ENCODE assay signal across 8 mouse cellular contexts in the genomic region with DNA sequence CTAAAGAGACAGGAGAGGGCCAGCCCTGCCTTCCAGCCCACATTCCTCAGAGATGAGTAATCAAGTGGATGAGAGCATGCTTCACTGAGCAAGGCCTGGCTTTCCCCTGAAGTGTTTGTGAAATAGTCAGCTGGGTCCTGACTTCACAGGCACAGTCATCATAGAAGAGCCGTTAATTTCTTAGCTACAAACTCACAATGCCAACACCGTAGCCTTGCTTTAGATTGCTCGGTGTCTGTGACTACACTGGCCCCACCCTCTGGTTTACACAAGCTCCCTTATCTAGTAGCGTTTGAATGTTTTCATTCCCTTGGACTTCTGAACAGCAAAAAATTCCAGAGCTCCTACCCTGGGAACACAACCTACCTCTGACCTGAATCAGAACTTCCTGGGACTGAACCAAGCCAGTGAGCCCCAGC. TPM values are rescaled to one million over a fixed set of nuclear protein-coding genes. Genes with fewer than 3 reads are reported as not detected.
DNase-seq lines count a peak whose midpoint lies in the region; ATAC-seq and TF ChIP-seq lines count a peak whose summit lies in the region.

No protein-coding gene starts in this region.

- H3K9me3 ChIP-seq in midbrain, embryonic 12.5 days: no peaks in the 10 kb centered on the region
- no peaks in the 10 kb centered on the region for H3K9me3 ChIP-seq in midbrain, embryonic 16.5 days (replicated peaks; ENCODE audit: control insufficient read depth, low read length, poor library complexity, severe bottlenecking)
- H3K9me3 ChIP-seq in embryonic facial prominence, embryonic 15.5 days (replicated peaks): no peaks in the 10 kb centered on the region
- no peaks in the 10 kb centered on the region for H3K9me3 ChIP-seq in lung, postnatal 0 days (ENCODE audit: low read length)

- no peak overlapping the region for H3K4me2 ChIP-seq in midbrain, embryonic 12.5 days (replicated peaks)
- no peak overlapping the region for H3K4me2 ChIP-seq in midbrain, embryonic 16.5 days (ENCODE audit: low read length)
- no peak overlapping the region for H3K4me2 ChIP-seq in embryonic facial prominence, embryonic 15.5 days (replicated peaks)
- no peak overlapping the region for H3K4me2 ChIP-seq in lung, postnatal 0 days (replicated peaks; ENCODE audit: low read depth, low read length)

- no peak overlapping the region for H3K4me3 ChIP-seq in midbrain, embryonic 12.5 days
- H3K4me3 ChIP-seq in midbrain, embryonic 16.5 days (ENCODE audit: low read depth, low read length): no peak overlapping the region
- H3K4me3 ChIP-seq in embryonic facial prominence, embryonic 15.5 days (replicated peaks): no peak overlapping the region
- H3K4me3 ChIP-seq in lung, postnatal 0 days (ENCODE audit: low read depth, low read length): no peak overlapping the region

- no peaks in the 10 kb centered on the region for H3K27me3 ChIP-seq in midbrain, embryonic 12.5 days
- no peaks in the 10 kb centered on the region for H3K27me3 ChIP-seq in midbrain, embryonic 16.5 days (ENCODE audit: control insufficient read depth, insufficient read depth, low read depth, low read length)
- no peaks in the 10 kb centered on the region for H3K27me3 ChIP-seq in embryonic facial prominence, embryonic 15.5 days
- H3K27me3 ChIP-seq in lung, postnatal 0 days (replicated peaks; ENCODE audit: insufficient read depth, low read length): no peaks in the 10 kb centered on the region

- TF ChIP-seq CTCF in lung, postnatal 0 days (IDR thresholded peaks at IDR 0.05): no peak

- ATAC-seq in midbrain, embryonic 12.5 days (ENCODE audit: low FRiP score, low read depth): peak; percentile 74; the same call in 1 of the 2 replicates
- ATAC-seq in midbrain, embryonic 16.5 days: no peak
- peak; percentile 60; the same call in 1 of the 2 replicates for ATAC-seq in embryonic facial prominence, embryonic 15.5 days (ENCODE audit: insufficient number of reproducible peaks, low FRiP score, low TSS enrichment, low read depth)
- ATAC-seq in lung, postnatal 0 days: peak; percentile 97

- H3K4me1 ChIP-seq in midbrain, embryonic 12.5 days: peaks cover 6% of the 10 kb centered on the region; the same call in 1 of the 2 replicates
- no peaks in the 10 kb centered on the region for H3K4me1 ChIP-seq in midbrain, embryonic 16.5 days (ENCODE audit: control insufficient read depth, insufficient read depth, low read length)
- H3K4me1 ChIP-seq in embryonic facial prominence, embryonic 15.5 days: no peaks in the 10 kb centered on the region
- no peaks in the 10 kb centered on the region for H3K4me1 ChIP-seq in lung, postnatal 0 days (ENCODE audit: insufficient read depth, low read depth, low read length)

- H3K36me3 ChIP-seq in midbrain, embryonic 12.5 days: no peaks in the 10 kb centered on the region
- H3K36me3 ChIP-seq in midbrain, embryonic 16.5 days (ENCODE audit: control insufficient read depth, insufficient read depth, low read length): no peaks in the 10 kb centered on the region
- no peaks in the 10 kb centered on the region for H3K36me3 ChIP-seq in embryonic facial prominence, embryonic 15.5 days
- H3K36me3 ChIP-seq in lung, postnatal 0 days (ENCODE audit: insufficient read depth, low read length): no peaks in the 10 kb centered on the region

- peak; percentile 66; the same call in 1 of the 2 replicates for TF ChIP-seq EP300 in lung, postnatal 0 days (IDR thresholded peaks at IDR 0.05)

- H3K9ac ChIP-seq in midbrain, embryonic 12.5 days (replicated peaks): no peak overlapping the region
- H3K9ac ChIP-seq in midbrain, embryonic 16.5 days (ENCODE audit: low read depth, low read length): no peak overlapping the region
- no peak overlapping the region for H3K9ac ChIP-seq in embryonic facial prominence, embryonic 15.5 days
- no peak overlapping the region for H3K9ac ChIP-seq in lung, postnatal 0 days (replicated peaks; ENCODE audit: low read depth)

- peak; percentile 52 for DNase-seq in kidney, adult 18-20 months
- peak; percentile 91 for DNase-seq in lung, postnatal 0 days (ENCODE audit: low spot score)
- DNase-seq in spleen, postnatal 36 days (ENCODE audit: low spot score in 2 of 2): no peak
- no peak for DNase-seq in urinary bladder, adult 2 months (ENCODE audit: low spot score)
- no peak for DNase-seq in c-Kit-positive CD71-positive TER-119-positive erythroid progenitor cells, embryonic 14.5 days (ENCODE audit: low spot score)

- WGBS in midbrain, embryonic 12.5 days: 28% methylated on average over 4 of the region's 4 CpGs
- WGBS in midbrain, embryonic 16.5 days: 19% methylated on average over 4 of the region's 4 CpGs
- WGBS in embryonic facial prominence, embryonic 15.5 days: 39% methylated on average over 4 of the region's 4 CpGs
- 13% methylated on average over 4 of the region's 4 CpGs for WGBS in lung, postnatal 0 days

- H3K27ac ChIP-seq in midbrain, embryonic 12.5 days (replicated peaks): no peak overlapping the region
- H3K27ac ChIP-seq in midbrain, embryonic 16.5 days (ENCODE audit: low read length): no peak overlapping the region
- 0 out of 2 replicates have a peak overlapping the region, but pooled peaks have one; percentile 34 for H3K27ac ChIP-seq in embryonic facial prominence, embryonic 15.5 days (replicated peaks)
- peak overlapping the region; percentile 80 for H3K27ac ChIP-seq in lung, postnatal 0 days (ENCODE audit: low read length)

RNA-seq across cellular contexts. Expression of a gene that starts 11.4 kb away (rescaled TPM):
- 2.5 and 4.0 TPM in 2 replicates for polyA plus RNA-seq in midbrain, embryonic 12.5 days (2016; fragmentation: Nextera tagmentation; extraction: Ambion mirVana)
- polyA plus RNA-seq in midbrain, embryonic 16.5 days (2015; fragmentation: Nextera tagmentation; extraction: Ambion mirVana): 0.85 and 1.3 TPM in 2 replicates
- 5.4 and 6.5 TPM in 2 replicates for polyA plus RNA-seq in embryonic facial prominence, embryonic 15.5 days (2015; fragmentation: Nextera tagmentation; extraction: Ambion mirVana)
- polyA plus RNA-seq in lung, postnatal 0 days (2015; fragmentation: Nextera tagmentation; extraction: Ambion mirVana): 28.9 and 30.9 TPM in 2 replicates
- polyA plus RNA-seq in urinary bladder, adult 2 months (2012; rRNA removed): 19.8 and 20.1 TPM in 2 replicates

Comparison
In these comparisons a context has a peak if more than half of its experiments do, and no peak if none do; other contexts are left out.
1. H3K27ac ChIP-seq: peak in embryonic facial prominence, embryonic 15.5 days (single experiment) and lung, postnatal 0 days (single experiment); none in midbrain, embryonic 12.5 days (single experiment) and midbrain, embryonic 16.5 days (single experiment).
2. DNase-seq: peak in kidney, adult 18-20 months (single experiment) and lung, postnatal 0 days (single experiment); none in spleen, postnatal 36 days (0 of 2), urinary bladder, adult 2 months (single experiment) and c-Kit-positive CD71-positive TER-119-positive erythroid progenitor cells, embryonic 14.5 days (single experiment).